Mouse (Mus musculus) lung, postnatal 36 days (tissue): Measurements from ENCODE around the gene Rabep2.
"Not testable (repeated sequence)": the region's sequence is repeated elsewhere in the genome, so short reads cannot be mapped to it uniquely, and the experiment has no call there.

Source experiments
- DNase-seq: peaks from one replicate; pipeline ENCODE4 v3.0.0; 2022; ENCODE audit warnings: mixed read lengths

Gene Rabep2

GRCm38 (mm10) chr7:126465246-126466030 lies 36.9 kb downstream of the Rabep2 start:
- peak; percentile 22 for DNase-seq

GRCm38 (mm10) chr7:126466116-126466515 lies 37.6 kb downstream of the Rabep2 start:
- no peak for DNase-seq

- DNase-seq: no peak
These were observed 38.1 kb downstream of the Rabep2 start for GRCm38 (mm10) chr7:126466707-126467106.

- peak; percentile 44 for DNase-seq
These were observed 38.7 kb downstream of the Rabep2 start for GRCm38 (mm10) chr7:126467271-126467670.

GRCm38 (mm10) chr7:126467834-126468627 lies 39.5 kb downstream of the Rabep2 start:
- DNase-seq: no peak

- DNase-seq: no peak
These were observed 41.5 kb downstream of the Rabep2 start for GRCm38 (mm10) chr7:126470077-126470476.

- DNase-seq: no peak
These were observed 42.8 kb downstream of the Rabep2 start for GRCm38 (mm10) chr7:126471361-126471760.

- DNase-seq: no peak
These were observed 43.3 kb downstream of the Rabep2 start for GRCm38 (mm10) chr7:126471853-126472252.

- DNase-seq: no peak
These were observed 43.7 kb downstream of the Rabep2 start for GRCm38 (mm10) chr7:126472306-126472705.

GRCm38 (mm10) chr7:126472713-126473112 lies 44.2 kb downstream of the Rabep2 start:
- DNase-seq: no peak

- DNase-seq: no peak
These were observed 45.0 kb downstream of the Rabep2 start for GRCm38 (mm10) chr7:126473470-126474086.

- peak; percentile 19 for DNase-seq
These were observed 46.0 kb downstream of the Rabep2 start for GRCm38 (mm10) chr7:126474486-126474955.

GRCm38 (mm10) chr7:126474993-126475581 lies 46.5 kb downstream of the Rabep2 start, which contains the start of gene Sh2b1:
Sh2b1 (minus strand) TSS chr7:126475424.
- DNase-seq: peak; percentile 91

- DNase-seq: no peak
These were observed 53.1 kb downstream of the Rabep2 start for GRCm38 (mm10) chr7:126481699-126482098.

- peak; percentile 95 for DNase-seq
These were observed 53.9 kb downstream of the Rabep2 start for GRCm38 (mm10) chr7:126482392-126482871.

GRCm38 (mm10) chr7:126487052-126487483 lies 58.5 kb downstream of the Rabep2 start, which contains the start of gene Tufm:
Tufm (plus strand) TSS chr7:126487361.
- DNase-seq: peak; percentile 98

- DNase-seq: not testable (repeated sequence)
These were observed 59.2 kb downstream of the Rabep2 start for GRCm38 (mm10) chr7:126487617-126488385.

- no peak for DNase-seq
These were observed 62.4 kb downstream of the Rabep2 start for GRCm38 (mm10) chr7:126491005-126491404.

- DNase-seq: no peak
These were observed 63.4 kb downstream of the Rabep2 start for GRCm38 (mm10) chr7:126491973-126492372.

GRCm38 (mm10) chr7:126494120-126494519 lies 65.6 kb downstream of the Rabep2 start:
- DNase-seq: no peak

GRCm38 (mm10) chr7:126496475-126496874 lies 67.9 kb downstream of the Rabep2 start:
- no peak for DNase-seq

- no peak for DNase-seq
These were observed 69.4 kb downstream of the Rabep2 start for GRCm38 (mm10) chr7:126497966-126498365.
